Comparison of ENCODE assay signal across 8 mouse cellular contexts in genomic region chr6:31399206-31399549, GRCm38 (mm10). TPM values are rescaled to one million over a fixed set of nuclear protein-coding genes. Genes with fewer than 3 reads are reported as not detected.
DNase-seq lines count a peak whose midpoint lies in the region; ATAC-seq and TF ChIP-seq lines count a peak whose summit lies in the region.

No protein-coding gene starts in this region.

- H3K4me3 ChIP-seq in thymus, adult 2 months (ENCODE audit: control insufficient read depth, insufficient read depth, low read length) = peak overlapping the region; percentile 60
- peak overlapping the region; percentile 75 for H3K4me3 ChIP-seq in small intestine, adult 2 months (ENCODE audit: low read depth, low read length)

- H3K4me1 ChIP-seq in thymus, adult 2 months (replicated peaks; ENCODE audit: control insufficient read depth, insufficient read depth, low read length) = peaks cover 15% of the 10 kb centered on the region
- H3K4me1 ChIP-seq in small intestine, adult 2 months (ENCODE audit: control insufficient read depth, insufficient read depth, insufficient read length, low read length) = peaks cover 13% of the 10 kb centered on the region

- under 1% methylated on average over 28 of the region's 28 CpGs for WGBS in thymus, adult 2 months
- under 1% methylated on average over 28 of the region's 28 CpGs for WGBS in small intestine, adult 2 months

- no peak for DNase-seq in cerebellum, postnatal 25 days
- no peak for DNase-seq in thymus, adult 2 months
- DNase-seq in thymus, postnatal 10 days (ENCODE audit: low spot score in 2 of 2) = no peak
- DNase-seq in liver = peak; percentile 48
- DNase-seq in urinary bladder, postnatal 4 days (ENCODE audit: low spot score in 2 of 2) = no peak
- no peak for DNase-seq in urinary bladder, postnatal 10 days (ENCODE audit: low spot score)

- peak; percentile 22; the same call in 1 of the 2 replicates for ATAC-seq in cerebellum, adult (ENCODE audit: insufficient number of reproducible peaks, low FRiP score, low TSS enrichment)

- no peaks in the 10 kb centered on the region for H3K27me3 ChIP-seq in thymus, adult 2 months (ENCODE audit: control insufficient read depth, insufficient read depth, low read length)
- H3K27me3 ChIP-seq in small intestine, adult 2 months (ENCODE audit: control insufficient read depth, insufficient read depth, low read length) = no peaks in the 10 kb centered on the region

- H3K36me3 ChIP-seq in thymus, adult 2 months (ENCODE audit: control insufficient read depth, insufficient read depth, low read length) = no peaks in the 10 kb centered on the region
- no peaks in the 10 kb centered on the region for H3K36me3 ChIP-seq in small intestine, adult 2 months (ENCODE audit: control insufficient read depth, insufficient read depth, low read length)

- TF ChIP-seq POLR2A in thymus, adult 2 months (IDR thresholded peaks at IDR 0.05; ENCODE audit: control insufficient read depth, extremely low read depth, insufficient read depth, low read length, poor library complexity) = no peak
- no peak for TF ChIP-seq POLR2A in small intestine, adult 2 months (IDR thresholded peaks at IDR 0.05; ENCODE audit: low read depth, low read length)

- 0 out of 2 replicates have a peak, but pooled peaks have one; percentile 27 for TF ChIP-seq CTCF in thymus, adult 2 months (IDR thresholded peaks at IDR 0.05; ENCODE audit: borderline replicate concordance, control insufficient read depth, extremely low read depth, insufficient read depth, low read length, poor library complexity)
- TF ChIP-seq CTCF in small intestine, adult 2 months (IDR thresholded peaks at IDR 0.05; ENCODE audit: extremely low read depth, insufficient read length, insufficient replicate concordance, low read depth, low read length) = no peak

- H3K27ac ChIP-seq in thymus, adult 2 months (ENCODE audit: control insufficient read depth, insufficient read depth, low read length) = no peak overlapping the region
- H3K27ac ChIP-seq in small intestine, adult 2 months (ENCODE audit: insufficient read depth, low read depth, low read length) = peak overlapping the region; percentile 74

RNA-seq across cellular contexts. Expression of gene Mkln1, which starts 0.6 kb away (rescaled TPM):
- 29.6 and 40.1 TPM in 2 replicates for polyA plus RNA-seq in thymus, adult 2 months (2012; rRNA removed)
- polyA plus RNA-seq in small intestine, adult 2 months (2012; rRNA removed) = 3.0 and 9.8 TPM in 2 replicates
